Mouse (Mus musculus) liver, embryonic 14.5 days (tissue): Measurements from ENCODE around the gene Ppm1m. TPM values are rescaled to one million over a fixed set of nuclear protein-coding genes. Genes with fewer than 3 reads are reported as not detected.
A peak's percentile ranks its signal among the peaks of the same experiment; 100 is the strongest.

Experiments used
- ATAC-seq: fragments of 200-750 bp; cut with Nextera tagmentation; 2 replicates; pipeline ENCODE4 v1.8.0; 2017; ENCODE audit warnings: moderate number of reproducible peaks, mild to moderate bottlenecking, moderate library complexity; ENCODE audit not compliant: insufficient read depth
- DNase-seq, 3 experiments: peaks; one replicate each; pipeline ENCODE4 v3.0.0-alpha.2; 2012 to 2013; ENCODE audit warnings: low read depth in 3 of 3, low spot score in 3 of 3
- H3K27ac ChIP-seq: fragments of 300-500 bp; sonication (generic); 2 replicates; pipeline ENCODE4 v1.5.1; 2014; ENCODE audit warnings: moderate library complexity, mild to moderate bottlenecking, control low read depth, inconsistent platforms
- H3K27me3 ChIP-seq: fragments of 300-500 bp; sonication (generic); 2 replicates; pipeline ENCODE4 v1.6.1; 2014; ENCODE audit warnings: mild to moderate bottlenecking, low read length, moderate library complexity; ENCODE audit not compliant: control insufficient read depth, insufficient read depth
- H3K36me3 ChIP-seq: fragments of 300-500 bp; sonication (generic); replicated peaks from 2 replicates; pipeline ENCODE4 v1.6.1; 2014; ENCODE audit warnings: low read depth; ENCODE audit not compliant: control insufficient read depth, insufficient read depth
- H3K4me1 ChIP-seq, 2 experiments: fragments of 200-500 bp in 1 of 2; fragments of 300-500 bp in 1 of 2; sonication (generic) in 1 of 2; replicated peaks; 2 replicates each; pipeline ENCODE4 v1.6.1; 2012 to 2014; ENCODE audit warnings: antibody characterized with exemption in 1 of 2, inconsistent platforms in 1 of 2, low read length in 1 of 2; ENCODE audit not compliant: control insufficient read depth in 2 of 2, insufficient read depth in 2 of 2
- H3K4me2 ChIP-seq: fragments of 300-500 bp; sonication (generic); 2 replicates; pipeline ENCODE4 v1.6.1; 2014; ENCODE audit warnings: low read depth, mild to moderate bottlenecking, control low read depth, moderate library complexity
- H3K4me3 ChIP-seq, 2 experiments: fragments of 200-500 bp in 1 of 2; fragments of 300-500 bp in 1 of 2; sonication (generic) in 1 of 2; 2 replicates each; pipeline ENCODE4 v1.5.1; 2012 to 2014; ENCODE audit warnings: low read depth in 2 of 2, low read length in 2 of 2, mild to moderate bottlenecking in 2 of 2, control low read depth in 1 of 2, inconsistent platforms in 1 of 2, moderate library complexity in 1 of 2; ENCODE audit not compliant: insufficient read depth in 1 of 2
- H3K9ac ChIP-seq: fragments of 300-500 bp; sonication (generic); replicated peaks from 2 replicates; pipeline ENCODE4 v1.6.1; 2014; ENCODE audit warnings: mild to moderate bottlenecking, control low read depth, moderate library complexity
- H3K9me3 ChIP-seq: fragments of 300-500 bp; sonication (generic); 2 replicates; pipeline ENCODE4 v1.6.1; 2016; ENCODE audit warnings: low read length, mixed read lengths; ENCODE audit not compliant: control insufficient read depth
- CTCF ChIP-seq: IDR thresholded peaks from 2 replicates; pipeline ENCODE4 v1.5.1; 2016; ENCODE audit warnings: antibody characterized with exemption, low read depth, control low read depth
- EP300 ChIP-seq: IDR thresholded peaks from 2 replicates; pipeline ENCODE4 v1.6.1; 2016; ENCODE audit warnings: antibody characterized with exemption, low read depth
- WGBS: fragments of 180-500 bp; shearing (Covaris S2); extraction: QIAGEN DNeasy Blood & Tissue Kit; methylation state at CpG from one replicate; pipeline ENCODE4 v1.1.7; 2014; ENCODE audit not compliant: insufficient replicate concordance; 5-methylcytosine and 5-hydroxymethylcytosine counted together
- polyA plus RNA-seq, 2 experiments: library from polyadenylated mRNA; depleted of rRNA in 1 of 2; stranded (reverse) in 1 of 2; unstranded in 1 of 2; fragments of >200 nt; fragmentation: Nextera tagmentation in 1 of 2; extraction: Ambion mirVana in 1 of 2; gene quantifications; 2 replicates each; pipeline versions ENCODE4 v1.2.1 to v1.2.3; 2012 to 2014

The Ppm1m gene
- polyA plus RNA-seq, 2 experiments = 5.9 to 10.0 TPM

GRCm38 (mm10) chr9:106160426-106160825 lies 39.1 kb downstream of the Ppm1m start:
- peak overlapping the region; percentile 75 for H3K4me2 ChIP-seq
- no peaks in the 10 kb centered on the region for H3K27me3 ChIP-seq
- WGBS = 39% methylated on average over 5 of the region's 5 CpGs
- no peaks in the 10 kb centered on the region for H3K36me3 ChIP-seq
- ATAC-seq (no peak), DNase-seq (no peak)
- H3K9ac ChIP-seq = peak overlapping the region; percentile 67
- peak overlapping the region; percentile 65 for H3K27ac ChIP-seq
- TF ChIP-seq CTCF (no peak), EP300 (no peak)
- H3K4me3 ChIP-seq = peak overlapping the region; percentile 71 to 85
- peaks cover 5 to 14% of the 10 kb centered on the region in 2 experiments for H3K4me1 ChIP-seq
- no peaks in the 10 kb centered on the region for H3K9me3 ChIP-seq

GRCm38 (mm10) chr9:106159784-106160301 lies 39.7 kb downstream of the Ppm1m start:
- 1% methylated on average over 24 of the region's 24 CpGs for WGBS
- Histone ChIP-seq H3K4me2 (peak overlapping the region; percentile 75), H3K27me3 (no peaks in the 10 kb centered on the region), H3K9me3 (no peaks in the 10 kb centered on the region), H3K9ac (peak overlapping the region; percentile 67), H3K36me3 (no peaks in the 10 kb centered on the region), H3K4me1 (peaks cover 5 to 14% of the 10 kb centered on the region in 2 experiments), H3K27ac (peak overlapping the region; percentile 65), H3K4me3 (peak overlapping the region; percentile 71 to 85)
- peak; percentile 77 to 81 (median 79) for DNase-seq
- ATAC-seq = peak; percentile 75
- TF ChIP-seq EP300 = no peak
- peak; percentile 17; the same call in 1 of the 2 replicates for TF ChIP-seq CTCF

- H3K9me3 ChIP-seq = no peaks in the 10 kb centered on the region
- ATAC-seq (no peak), DNase-seq (no peak)
- WGBS = 80% methylated on average over 9 of the region's 9 CpGs
- H3K4me3 ChIP-seq = no peak overlapping the region; a peak in 1 of 4 replicates
- H3K9ac ChIP-seq = no peak overlapping the region
- no peak overlapping the region for H3K27ac ChIP-seq
- TF ChIP-seq CTCF (no peak), EP300 (no peak)
- H3K27me3 ChIP-seq = no peaks in the 10 kb centered on the region
- H3K4me1 ChIP-seq = peaks cover 5 to 14% of the 10 kb centered on the region in 2 experiments
- H3K36me3 ChIP-seq = no peaks in the 10 kb centered on the region
- H3K4me2 ChIP-seq = peak overlapping the region; percentile 75
Observed at GRCm38 (mm10) chr9:106159237-106159636, 40.3 kb downstream of the Ppm1m start.

GRCm38 (mm10) chr9:106158037-106158491 lies 41.5 kb downstream of the Ppm1m start, which contains the start of gene Glyctk:
Gene Glyctk, minus strand, starts transcription at chr9:106158138.
- peak in 1 of 3 experiments; percentile 24 for DNase-seq
- ATAC-seq = peak; percentile 32
- H3K9ac ChIP-seq = no peak within 1 kb of the TSS

GRCm38 (mm10) chr9:106157623-106157925 lies 42.0 kb downstream of the Ppm1m start:
- 0 out of 2 replicates have a peak, but pooled peaks have one; percentile 2 for ATAC-seq
- no peaks in the 10 kb centered on the region for H3K27me3 ChIP-seq
- no peak for DNase-seq
- 77% methylated on average over 10 of the region's 10 CpGs for WGBS
- peak; percentile 3; the same call in 1 of the 2 replicates for TF ChIP-seq CTCF
- TF ChIP-seq EP300 = no peak
- H3K9me3 ChIP-seq = no peaks in the 10 kb centered on the region
- no peak overlapping the region for H3K27ac ChIP-seq
- H3K4me2 ChIP-seq = peak overlapping the region; percentile 21; the same call in 1 of the 2 replicates
- peak overlapping the region; percentile 25 to 32 for H3K4me3 ChIP-seq
- no peak overlapping the region for H3K9ac ChIP-seq
- no peaks in the 10 kb centered on the region for H3K36me3 ChIP-seq
- peaks cover 5 to 14% of the 10 kb centered on the region in 2 experiments for H3K4me1 ChIP-seq

More at GRCm38 (mm10) chr9:106158037-106158491, 41.5 kb downstream of the Ppm1m start, which contains the start of gene Glyctk:
- Histone ChIP-seq H3K4me1 (peaks cover 5 to 14% of the 10 kb centered on the region in 2 experiments), H3K27me3 (no peaks in the 10 kb centered on the region), H3K36me3 (no peaks in the 10 kb centered on the region), H3K27ac (peak within 1 kb of the TSS; percentile 30), H3K9me3 (no peaks in the 10 kb centered on the region), H3K4me2 (peak within 1 kb of the TSS; percentile 21), H3K4me3 (peak within 1 kb of the TSS; percentile 25 to 32)
- no peak for TF ChIP-seq CTCF
- no peak for TF ChIP-seq EP300
- WGBS = 61% methylated on average over 6 of the region's 6 CpGs
